Mouse (Mus musculus) liver, embryonic 15.5 days (tissue): ENCODE data around the gene Cyp4b1. TPM values are rescaled to one million over a fixed set of nuclear protein-coding genes. Genes with fewer than 3 reads are reported as not detected.
"Not testable (repeated sequence)": the region's sequence is repeated elsewhere in the genome, so short reads cannot be mapped to it uniquely, and the experiment has no call there.

Experiments
- ATAC-seq: fragments of 200-750 bp; cut with Nextera tagmentation; 2 replicates; pipeline ENCODE4 v1.8.0; 2017; ENCODE audit warnings: moderate number of reproducible peaks, mild to moderate bottlenecking, moderate library complexity; ENCODE audit not compliant: insufficient read depth
- H3K27ac ChIP-seq: fragments of 300-500 bp; sonication (generic); replicated peaks from 2 replicates; pipeline ENCODE4 v1.5.1; 2015; ENCODE audit warnings: mild to moderate bottlenecking, inconsistent platforms
- H3K27me3 ChIP-seq: fragments of 300-500 bp; sonication (generic); 2 replicates; pipeline ENCODE4 v1.6.1; 2015; ENCODE audit warnings: mild to moderate bottlenecking, inconsistent platforms
- H3K36me3 ChIP-seq: fragments of 300-500 bp; sonication (generic); replicated peaks from 2 replicates; pipeline ENCODE4 v1.6.1; 2015; ENCODE audit warnings: moderate library complexity, mild to moderate bottlenecking, inconsistent platforms
- H3K4me1 ChIP-seq: fragments of 300-500 bp; sonication (generic); replicated peaks from 2 replicates; pipeline ENCODE4 v1.6.1; 2015; ENCODE audit warnings: inconsistent platforms
- H3K4me2 ChIP-seq: fragments of 300-500 bp; sonication (generic); 2 replicates; pipeline ENCODE4 v1.6.1; 2015; ENCODE audit warnings: moderate library complexity, mild to moderate bottlenecking, inconsistent platforms
- H3K4me3 ChIP-seq: fragments of 300-500 bp; sonication (generic); replicated peaks from 2 replicates; pipeline ENCODE4 v1.5.1; 2015; ENCODE audit warnings: mild to moderate bottlenecking, inconsistent platforms
- H3K9ac ChIP-seq: fragments of 300-500 bp; sonication (generic); 2 replicates; pipeline ENCODE4 v1.6.1; 2015; ENCODE audit warnings: moderate library complexity, mild to moderate bottlenecking, inconsistent platforms
- H3K9me3 ChIP-seq: fragments of 300-500 bp; sonication (generic); replicated peaks from 2 replicates; pipeline ENCODE4 v1.6.1; 2016; ENCODE audit warnings: inconsistent platforms
- WGBS: fragments of 180-500 bp; shearing (Covaris S2); methylation state at CpG from one replicate; pipeline ENCODE4 v1.1.7; 2015; ENCODE audit warnings: mixed read lengths; ENCODE audit not compliant: insufficient replicate concordance; 5-methylcytosine and 5-hydroxymethylcytosine counted together
- polyA plus RNA-seq: library from polyadenylated mRNA; unstranded; fragments of >200 nt; fragmentation: Nextera tagmentation; extraction: Ambion mirVana; gene quantifications from 2 replicates; pipeline ENCODE4 v1.2.1, GENCODE M21; 2015

Cyp4b1 gene
- polyA plus RNA-seq, 1 experiment from 2014 or later = 3.7 TPM

DNA sequence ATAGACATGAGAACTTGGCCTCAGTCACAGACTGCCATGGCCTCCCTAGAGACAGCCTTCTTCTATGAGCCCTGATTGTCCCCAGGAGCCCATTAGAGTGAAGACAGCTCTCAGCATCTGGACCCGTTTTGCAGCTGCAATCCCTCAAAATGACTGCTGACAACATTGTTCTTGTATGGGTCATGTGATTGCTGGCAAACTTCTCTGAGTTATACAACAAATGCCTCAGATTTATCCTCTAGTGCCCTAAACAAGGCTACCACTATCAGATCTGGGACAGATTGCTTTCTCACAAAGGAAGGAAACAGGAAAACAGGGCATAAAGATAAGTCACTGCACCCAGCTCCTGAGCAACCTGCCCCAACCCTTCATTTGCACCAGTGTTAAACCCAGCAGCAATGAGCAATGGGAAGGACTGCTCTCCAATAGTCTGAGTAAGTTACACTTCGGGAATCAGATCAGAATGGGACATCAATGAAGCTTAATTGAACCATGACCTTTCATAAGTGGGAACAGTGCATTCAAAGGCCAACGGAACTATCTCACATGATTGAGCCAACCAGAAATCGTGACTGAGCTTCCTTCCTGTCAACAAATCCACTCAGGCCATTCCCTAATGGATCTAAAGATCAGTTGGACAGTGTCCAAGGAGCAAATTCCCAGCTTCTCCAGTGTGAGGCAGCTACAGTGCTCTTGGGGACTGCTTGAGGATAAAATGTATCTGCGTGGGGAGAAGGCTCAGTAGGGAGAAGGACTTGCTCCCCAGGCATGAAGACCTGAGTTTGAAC lies 4.4 kb downstream of the Cyp4b1 start:
- 19% methylated on average over 5 of the region's 5 CpGs for WGBS
- Histone ChIP-seq H3K4me1 (no peaks in the 10 kb centered on the region), H3K27ac (no peak overlapping the region)

DNA sequence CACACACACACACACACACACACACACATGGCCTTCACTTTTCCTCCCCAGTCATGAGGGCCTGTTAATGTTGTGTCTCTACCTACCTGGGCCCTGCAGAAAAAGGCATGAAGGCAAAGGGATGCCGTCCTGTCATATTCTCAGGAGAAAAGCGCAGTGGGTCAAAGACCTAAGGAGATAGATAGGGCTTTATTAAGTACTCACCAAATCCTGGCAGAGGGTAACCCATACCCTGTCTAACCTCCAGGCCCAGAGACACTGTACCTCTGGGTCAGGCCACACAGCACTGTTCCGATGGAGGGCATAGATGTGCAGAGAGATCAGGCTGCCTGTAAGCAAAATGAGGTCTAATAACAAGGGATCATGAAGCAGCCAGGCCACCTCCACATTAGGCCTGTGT lies 22.0 kb downstream of the Cyp4b1 start:
- not testable (repeated sequence) for H3K4me1 ChIP-seq, H3K27ac ChIP-seq, H3K9ac ChIP-seq, H3K4me3 ChIP-seq, H3K9me3 ChIP-seq, H3K27me3 ChIP-seq, H3K36me3 ChIP-seq, H3K4me2 ChIP-seq, ATAC-seq
- WGBS = 79% methylated on average over 3 of the region's 3 CpGs

More for the DNA sequence above, 4.4 kb downstream of the Cyp4b1 start:
- Histone ChIP-seq H3K9ac (no peak overlapping the region), H3K36me3 (no peaks in the 10 kb centered on the region), H3K27me3 (no peaks in the 10 kb centered on the region), H3K4me2 (no peak overlapping the region), H3K4me3 (no peak overlapping the region), H3K9me3 (no peaks in the 10 kb centered on the region)
- ATAC-seq = no peak

DNA sequence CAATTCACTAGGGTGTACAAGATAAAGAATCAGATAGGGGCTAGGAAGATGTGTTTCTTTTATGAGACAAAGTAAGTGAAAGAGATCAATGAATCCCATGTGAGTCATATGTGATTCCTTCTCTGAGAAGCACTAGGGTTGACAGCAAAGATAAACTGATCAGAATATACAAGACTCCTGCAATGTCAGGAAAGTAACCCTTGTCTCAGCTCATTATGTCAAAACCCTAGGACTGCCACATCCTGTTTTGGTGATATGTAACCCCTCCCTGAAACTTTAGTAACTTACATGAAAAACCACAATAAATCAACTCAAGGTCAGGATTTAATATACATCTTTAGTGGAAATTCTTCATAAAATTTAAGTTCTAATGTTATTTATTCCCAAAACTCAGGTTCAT lies 33.5 kb downstream of the Cyp4b1 start:
- ATAC-seq = no peak
- H3K4me1 ChIP-seq = no peaks in the 10 kb centered on the region
- H3K36me3 ChIP-seq = no peaks in the 10 kb centered on the region
- no peak overlapping the region for H3K9ac ChIP-seq
- H3K4me3 ChIP-seq = no peak overlapping the region
- H3K27ac ChIP-seq = no peak overlapping the region
- H3K4me2 ChIP-seq = no peak overlapping the region
- no peaks in the 10 kb centered on the region for H3K9me3 ChIP-seq
- no peaks in the 10 kb centered on the region for H3K27me3 ChIP-seq

DNA sequence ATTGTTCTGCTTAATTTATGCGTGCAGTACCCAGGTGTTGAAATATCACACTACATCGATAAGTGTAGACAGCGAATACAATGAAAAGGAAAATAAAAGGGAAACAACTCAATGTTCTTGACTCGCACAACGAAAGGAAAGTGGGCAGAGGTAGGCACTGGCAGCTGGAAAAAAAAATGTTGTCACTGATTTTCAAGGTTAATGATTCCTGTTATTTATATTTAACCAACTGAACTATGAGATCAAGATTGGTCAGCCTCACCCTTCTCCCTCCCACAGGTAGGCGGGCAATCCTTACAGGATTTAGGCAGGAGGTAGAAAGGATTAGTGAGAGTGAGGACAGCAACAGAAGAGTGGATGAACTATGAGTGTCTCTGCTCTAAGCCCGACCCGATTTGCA lies 46.9 kb downstream of the Cyp4b1 start, which contains the start of gene Cyp4a32:
Cyp4a32 (plus strand) TSS at position 359 of the 400 bp plus-strand sequence.
- ATAC-seq, H3K27ac ChIP-seq, H3K9ac ChIP-seq, H3K27me3 ChIP-seq, H3K4me2 ChIP-seq, H3K4me3 ChIP-seq, H3K4me1 ChIP-seq, H3K9me3 ChIP-seq, H3K36me3 ChIP-seq: not testable (repeated sequence)
- WGBS = 75% methylated on average over 8 of the region's 8 CpGs

DNA sequence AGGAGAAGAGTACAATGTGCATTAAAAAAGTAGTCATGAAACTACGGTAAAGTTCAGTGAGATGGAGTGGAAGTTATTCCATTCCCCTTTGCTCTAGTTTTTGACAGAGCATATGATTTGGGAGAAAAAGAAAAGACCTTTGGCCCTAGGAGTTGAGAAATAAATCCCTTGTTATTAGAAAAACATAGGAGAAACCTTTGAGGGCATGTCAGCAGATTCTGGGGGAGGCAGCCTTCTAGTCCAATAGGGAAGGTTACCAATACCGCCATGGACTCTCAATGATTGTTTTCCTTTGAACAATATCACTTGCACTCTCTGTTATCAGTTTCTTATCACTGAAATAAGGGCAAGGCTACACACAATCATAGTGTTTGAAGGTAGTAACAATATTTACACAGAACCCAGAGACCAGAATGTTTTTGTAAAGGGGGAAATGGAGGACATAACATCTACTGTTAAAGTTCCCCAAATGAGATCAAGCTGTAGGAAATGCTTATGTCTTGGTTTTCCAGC lies 50.6 kb downstream of the Cyp4b1 start:
- H3K9ac ChIP-seq = no peak overlapping the region
- H3K4me2 ChIP-seq = no peak overlapping the region
- no peaks in the 10 kb centered on the region for H3K27me3 ChIP-seq
- H3K9me3 ChIP-seq = no peaks in the 10 kb centered on the region
- H3K4me3 ChIP-seq = no peak overlapping the region
- no peak for ATAC-seq
- no peaks in the 10 kb centered on the region for H3K4me1 ChIP-seq
- no peaks in the 10 kb centered on the region for H3K36me3 ChIP-seq
- H3K27ac ChIP-seq = no peak overlapping the region
- WGBS = 55% methylated on average over 2 of the region's 2 CpGs

DNA sequence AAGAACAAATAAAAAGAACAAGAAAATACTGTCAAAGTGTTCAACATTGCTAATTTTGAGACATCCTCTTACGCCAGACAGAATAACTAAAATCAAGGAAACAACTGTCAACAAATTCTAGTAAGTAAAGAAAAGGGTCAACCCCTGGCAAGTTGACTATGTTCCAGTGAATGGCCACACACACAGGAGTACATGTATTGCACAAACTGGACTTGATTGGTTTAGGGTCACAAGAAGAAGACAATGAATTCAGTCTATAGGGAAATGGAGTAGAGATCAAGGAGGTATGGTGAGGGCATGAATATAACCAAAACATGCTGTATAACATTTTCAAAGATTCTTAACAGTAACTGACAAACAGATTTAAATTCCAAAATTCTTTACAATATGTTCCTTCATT lies 51.2 kb downstream of the Cyp4b1 start:
- Histone ChIP-seq H3K4me2 (no peak overlapping the region), H3K27me3 (no peaks in the 10 kb centered on the region), H3K27ac (no peak overlapping the region), H3K4me1 (no peaks in the 10 kb centered on the region), H3K4me3 (no peak overlapping the region), H3K9ac (no peak overlapping the region), H3K36me3 (no peaks in the 10 kb centered on the region), H3K9me3 (no peaks in the 10 kb centered on the region)
- 64% methylated on average over 1 of the region's 1 CpGs for WGBS
- ATAC-seq = no peak

DNA sequence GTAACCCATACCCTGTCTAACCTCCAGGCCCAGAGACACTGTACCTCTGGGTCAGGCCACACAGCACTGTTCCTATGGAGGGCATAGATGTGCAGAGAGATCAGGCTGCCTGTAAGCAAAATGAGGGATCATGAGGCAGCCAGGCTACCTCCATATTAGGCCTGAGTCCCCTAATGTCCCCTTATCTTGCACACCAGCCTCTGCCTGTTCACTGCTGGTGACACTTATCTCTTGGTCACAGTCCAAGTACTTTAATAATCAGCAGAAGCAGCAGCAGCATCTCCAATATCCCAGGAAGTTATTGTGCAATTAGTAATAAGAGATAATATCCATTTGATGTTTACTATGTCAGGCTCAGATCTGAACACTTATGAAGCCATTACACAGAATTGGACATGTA lies 64.5 kb downstream of the Cyp4b1 start:
- no peaks in the 10 kb centered on the region for H3K27me3 ChIP-seq
- H3K4me2 ChIP-seq = no peak overlapping the region
- H3K9me3 ChIP-seq = no peaks in the 10 kb centered on the region
- no peak overlapping the region; the same call in 1 of the 2 replicates for H3K27ac ChIP-seq
- no peak overlapping the region for H3K9ac ChIP-seq
- H3K4me1 ChIP-seq = no peaks in the 10 kb centered on the region
- ATAC-seq = peak; percentile 99
- H3K36me3 ChIP-seq = no peaks in the 10 kb centered on the region
- H3K4me3 ChIP-seq = no peak overlapping the region

DNA sequence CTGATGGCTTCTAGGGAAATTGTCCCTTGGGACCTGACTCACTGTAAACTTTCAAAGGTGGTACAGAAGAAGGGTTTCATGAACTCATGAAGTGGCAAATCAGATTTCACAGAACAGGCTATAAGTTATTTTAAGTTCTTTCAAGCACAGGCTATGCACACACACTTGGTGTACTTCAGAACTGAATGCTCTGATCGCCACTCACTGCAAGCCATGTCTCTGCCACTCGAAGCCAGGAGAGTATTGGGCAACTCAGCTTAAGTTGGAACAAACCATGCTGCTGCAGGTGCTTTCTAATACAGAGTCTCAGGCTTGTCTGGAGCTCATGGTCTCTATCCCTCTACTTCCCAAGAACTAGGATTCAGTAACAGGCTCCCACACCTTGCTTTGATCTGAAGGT lies 71.7 kb downstream of the Cyp4b1 start:
- no peak for ATAC-seq
- Histone ChIP-seq H3K9ac (no peak overlapping the region), H3K4me3 (no peak overlapping the region), H3K27me3 (no peaks in the 10 kb centered on the region), H3K9me3 (no peaks in the 10 kb centered on the region), H3K4me2 (no peak overlapping the region), H3K27ac (no peak overlapping the region), H3K36me3 (no peaks in the 10 kb centered on the region), H3K4me1 (no peaks in the 10 kb centered on the region)
- WGBS = 65% methylated on average over 2 of the region's 2 CpGs

DNA sequence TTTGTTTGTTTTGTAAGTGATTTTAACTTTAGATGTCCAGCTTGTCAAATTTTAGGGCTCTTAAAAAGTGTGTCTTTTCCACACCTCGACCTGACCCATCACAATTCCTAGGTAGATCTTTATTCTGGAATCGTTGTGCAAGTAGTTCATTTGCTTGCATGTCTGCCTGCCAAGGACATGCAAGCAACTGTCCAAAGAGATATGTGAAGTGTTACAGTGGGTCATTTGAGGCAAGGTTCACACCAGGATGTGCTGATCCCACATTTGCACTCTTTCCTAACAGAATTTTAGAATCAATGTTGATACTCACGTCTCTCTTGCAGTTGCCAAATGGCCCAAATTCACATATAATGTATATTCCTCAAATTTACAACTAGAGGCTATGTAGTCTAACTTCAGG lies 72.3 kb downstream of the Cyp4b1 start:
- Histone ChIP-seq H3K4me1 (no peaks in the 10 kb centered on the region), H3K4me3 (no peak overlapping the region), H3K27ac (no peak overlapping the region), H3K9ac (no peak overlapping the region), H3K27me3 (no peaks in the 10 kb centered on the region), H3K4me2 (no peak overlapping the region), H3K9me3 (no peaks in the 10 kb centered on the region), H3K36me3 (no peaks in the 10 kb centered on the region)
- WGBS = 49% methylated on average over 3 of the region's 3 CpGs
- no peak for ATAC-seq

Other genes with a start within 250 kb of the Cyp4b1 start
- not detected in 2 replicates for gene Cyp4a12b, start 236.1 kb downstream of the Cyp4b1 start, polyA plus RNA-seq
- not detected in 2 replicates for gene Cyp4a30b, start 195.1 kb downstream of the Cyp4b1 start, polyA plus RNA-seq
- not detected in 2 replicates for gene Cyp4a14, start 151.6 kb downstream of the Cyp4b1 start, polyA plus RNA-seq
- gene Cyp4a10, start 129.5 kb downstream of the Cyp4b1 start, polyA plus RNA-seq = not detected in 2 replicates
- 0.32 and 1.1 TPM in 2 replicates for gene Cyp4a31, start 84.1 kb downstream of the Cyp4b1 start, polyA plus RNA-seq
- gene Cyp4a32, start 46.8 kb downstream of the Cyp4b1 start, polyA plus RNA-seq = not detected in 2 replicates
- gene Efcab14, start 90.0 kb upstream of the Cyp4b1 start, polyA plus RNA-seq = 10.3 and 10.7 TPM in 2 replicates
- not detected in 2 replicates for gene Tex38, start 133.3 kb upstream of the Cyp4b1 start, polyA plus RNA-seq
- gene Atpaf1, start 137.1 kb upstream of the Cyp4b1 start, polyA plus RNA-seq = 15.7 and 16.4 TPM in 2 replicates
- 8.0 and 8.2 TPM in 2 replicates for gene Mob3c, start 180.4 kb upstream of the Cyp4b1 start, polyA plus RNA-seq
- gene Mknk1, start 191.5 kb upstream of the Cyp4b1 start, polyA plus RNA-seq = 30.0 and 33.1 TPM in 2 replicates
- gene Kncn, start 236.7 kb upstream of the Cyp4b1 start, polyA plus RNA-seq = not detected in 2 replicates
- gene 6430628N08Rik, start 242.9 kb upstream of the Cyp4b1 start, polyA plus RNA-seq = not detected in 2 replicates